Mouse (Mus musculus) small intestine, adult 2 months (tissue): Measurements from ENCODE around the gene Apoh.

Experiments
- CTCF ChIP-seq: fragments of 200-500 bp; IDR thresholded peaks from 2 replicates; pipeline ENCODE4 v1.5.1; 2012; ENCODE audit warnings: low read depth, mild to moderate bottlenecking, control low read depth, inconsistent platforms, low read length, moderate library complexity, mixed read lengths; ENCODE audit not compliant: insufficient replicate concordance, insufficient read length; ENCODE audit errors: extremely low read depth
- POLR2A ChIP-seq: fragments of 200-500 bp; IDR thresholded peaks from 2 replicates; pipeline ENCODE4 v1.6.1; 2012; ENCODE audit warnings: low read depth, mild to moderate bottlenecking, control low read depth, inconsistent platforms, low read length, moderate library complexity

DNA sequence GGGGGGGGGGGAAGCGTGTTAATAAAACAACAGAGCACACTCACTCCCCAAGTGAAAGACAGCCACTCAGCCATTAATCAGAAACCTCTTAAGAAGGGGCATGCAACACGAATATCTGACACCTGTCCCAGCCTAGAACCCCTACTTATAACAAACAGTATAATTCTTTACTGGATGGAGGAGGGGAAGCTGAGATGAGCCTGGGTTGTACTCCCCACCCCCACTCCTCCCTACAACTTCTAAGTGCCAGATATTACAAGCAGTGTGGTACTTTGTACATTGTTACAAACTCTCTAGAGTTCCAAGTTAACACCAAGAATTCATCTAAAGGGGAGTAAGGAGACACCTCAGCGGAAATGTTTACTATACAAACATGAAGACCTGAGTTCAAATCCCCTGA lies 8.5 kb upstream of the Apoh start:
- no peak for TF ChIP-seq POLR2A
- TF ChIP-seq CTCF: no peak
